Mouse (Mus musculus) small intestine, adult 2 months (tissue): ENCODE data around the gene Itgad.

Experiments used
- CTCF ChIP-seq: fragments of 200-500 bp; IDR thresholded peaks from 2 replicates; pipeline ENCODE4 v1.5.1; 2012; ENCODE audit warnings: low read depth, mild to moderate bottlenecking, control low read depth, inconsistent platforms, low read length, moderate library complexity, mixed read lengths; ENCODE audit not compliant: insufficient replicate concordance, insufficient read length; ENCODE audit errors: extremely low read depth
- POLR2A ChIP-seq: fragments of 200-500 bp; IDR thresholded peaks from 2 replicates; pipeline ENCODE4 v1.6.1; 2012; ENCODE audit warnings: low read depth, mild to moderate bottlenecking, control low read depth, inconsistent platforms, low read length, moderate library complexity

- TF ChIP-seq CTCF (peak; percentile 91), POLR2A (no peak)
Measured at GRCm38 (mm10) chr7:128236856-128237592, 82.8 kb downstream of the Itgad start, which contains the start of gene Armc5.
